Mouse (Mus musculus) ES-Bruce4 (cell line): ENCODE results near the gene Slfn4.

ENCODE experiments used
- CTCF ChIP-seq: IDR thresholded peaks from one replicate; pipeline ENCODE4 v1.8.1; 2011; ENCODE audit warnings: low read depth, low read length
- POLR2A ChIP-seq: IDR thresholded peaks from one replicate; pipeline ENCODE4 v1.8.1; 2011; ENCODE audit warnings: low read length; ENCODE audit not compliant: insufficient read depth

DNA sequence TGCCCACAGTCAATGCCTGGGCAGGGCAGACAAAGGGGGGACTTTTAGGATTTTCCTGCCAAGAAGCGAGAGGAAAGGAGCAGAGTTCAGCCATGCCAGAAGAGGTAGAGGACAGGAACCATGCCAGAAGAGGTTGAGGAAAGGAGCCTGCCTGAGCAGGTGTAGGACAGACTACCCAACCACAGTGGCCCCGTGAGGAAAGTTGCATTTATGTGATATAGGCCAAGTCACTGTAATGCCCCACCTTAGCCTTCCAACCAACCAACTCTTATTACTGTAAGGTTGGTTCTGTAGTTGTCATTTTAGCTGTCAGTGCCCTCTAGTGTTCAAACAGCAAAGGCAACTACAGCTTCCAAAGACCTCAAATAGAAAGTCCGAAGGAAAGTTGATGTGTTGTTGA is 17.0 kb downstream of the Slfn4 start:
- TF ChIP-seq CTCF (no peak), POLR2A (no peak)
